Mouse (Mus musculus): Measurements from ENCODE around the gene Akt1s1.

Akt1s1 gene

DNA sequence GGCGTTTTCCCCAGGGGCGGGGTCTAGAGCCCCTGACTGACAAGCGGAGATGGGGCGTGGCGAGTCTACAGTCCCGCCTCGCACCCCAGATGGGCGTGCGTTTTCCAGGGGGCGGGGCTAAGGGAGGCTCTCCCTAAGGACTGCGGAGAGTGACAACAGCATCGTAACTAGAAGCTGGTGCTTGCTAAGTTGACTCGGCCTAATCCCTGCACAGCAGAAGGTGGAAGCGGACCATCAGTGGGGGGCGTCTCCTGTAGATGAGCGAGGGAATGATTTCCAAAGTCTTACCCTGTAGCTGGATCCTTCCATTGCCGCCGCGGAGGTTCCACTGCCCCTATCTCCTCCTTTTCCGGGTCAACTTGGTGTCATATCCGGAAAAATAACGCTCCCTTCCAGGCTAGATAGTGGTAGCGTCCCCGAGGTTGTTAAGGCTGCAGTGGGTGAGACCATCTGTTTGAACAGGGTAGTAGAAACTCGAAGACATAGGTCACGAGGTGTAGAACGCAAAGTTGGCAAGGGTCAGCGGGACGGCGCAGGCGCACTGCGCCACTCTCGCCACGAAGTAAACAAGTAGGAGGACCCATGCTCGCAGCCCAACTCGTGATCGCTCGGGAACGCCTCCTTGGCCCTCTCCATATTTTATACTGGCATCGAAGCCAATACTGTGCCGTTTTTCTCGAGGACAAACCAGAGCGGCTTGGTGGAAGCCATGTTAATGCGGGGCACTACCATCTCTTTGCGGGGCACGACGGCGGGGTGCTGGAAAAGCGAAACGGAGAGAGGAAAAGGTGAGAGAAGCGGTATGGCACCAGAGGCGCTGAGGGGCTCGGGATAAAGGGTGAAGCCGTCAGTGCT lies at the start of gene Akt1s1, which contains the start of gene Tbc1d17:
Gene Akt1s1 (plus strand): TSS at position 431 of the 855 bp plus-strand sequence.
Gene Tbc1d17 (minus strand): TSS at position 519 of the 855 bp plus-strand sequence.
- peak; percentile 98 for DNase-seq

DNA sequence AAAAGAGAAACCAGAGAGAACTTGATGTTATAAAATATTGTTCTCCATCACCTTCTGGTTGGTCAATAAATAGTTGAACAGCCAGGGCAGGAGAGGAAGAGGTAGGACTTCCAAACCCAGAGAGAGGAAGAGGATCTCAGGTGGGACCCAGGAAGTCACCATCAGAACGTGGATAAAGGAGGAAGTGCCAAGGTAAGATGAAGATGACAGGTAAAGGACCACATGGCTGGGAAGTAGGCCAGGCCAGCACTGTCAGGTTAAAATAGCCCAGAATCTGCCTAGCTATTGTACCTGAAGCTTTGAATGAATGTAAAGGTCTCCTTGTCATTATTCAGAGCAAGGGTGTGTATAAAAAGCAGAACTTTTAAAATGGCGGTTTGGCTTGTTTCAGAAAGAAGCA lies 39.9 kb upstream of the Akt1s1 start:
- DNase-seq = no peak

DNA sequence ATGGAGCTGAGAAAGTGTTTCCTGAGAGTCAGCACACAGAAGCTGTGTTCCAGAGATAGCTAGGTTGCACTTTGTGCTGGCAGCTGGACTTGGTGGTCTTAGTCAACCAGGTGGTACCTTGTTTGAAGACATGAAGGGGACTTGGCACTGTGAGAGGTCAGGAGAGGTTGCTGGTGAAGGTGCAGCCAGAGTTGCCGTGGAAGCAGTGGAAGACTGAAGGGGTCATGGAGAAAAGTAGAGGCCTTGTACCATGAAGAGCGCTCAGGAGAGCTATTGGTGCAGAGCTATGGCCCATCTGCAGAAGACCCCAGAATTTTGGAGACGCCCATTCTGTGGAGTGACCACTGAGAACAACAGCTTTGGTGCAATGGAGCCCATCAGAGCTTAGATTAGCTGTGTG lies 39.3 kb upstream of the Akt1s1 start:
- DNase-seq = peak; percentile 2

DNA sequence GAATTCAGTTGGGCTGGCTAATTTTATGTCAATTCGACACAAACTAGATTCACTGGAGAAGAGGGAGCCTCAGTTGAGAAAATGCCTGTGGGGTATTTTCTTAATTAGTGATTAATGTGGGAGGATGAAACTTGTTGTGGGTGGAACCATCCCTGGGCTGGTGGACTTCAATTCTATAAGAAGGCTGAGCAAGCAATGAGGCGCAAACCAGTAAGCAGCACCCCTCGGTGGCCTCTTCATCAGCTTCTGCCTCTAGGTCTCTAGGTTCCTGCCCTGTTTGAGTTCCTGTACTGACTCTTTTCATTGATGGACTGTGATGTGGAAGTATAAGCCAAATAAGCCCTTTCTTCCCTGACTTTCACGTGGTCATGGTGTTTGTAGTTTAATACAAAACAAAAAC lies 38.4 kb upstream of the Akt1s1 start:
- DNase-seq = peak; percentile 2

DNA sequence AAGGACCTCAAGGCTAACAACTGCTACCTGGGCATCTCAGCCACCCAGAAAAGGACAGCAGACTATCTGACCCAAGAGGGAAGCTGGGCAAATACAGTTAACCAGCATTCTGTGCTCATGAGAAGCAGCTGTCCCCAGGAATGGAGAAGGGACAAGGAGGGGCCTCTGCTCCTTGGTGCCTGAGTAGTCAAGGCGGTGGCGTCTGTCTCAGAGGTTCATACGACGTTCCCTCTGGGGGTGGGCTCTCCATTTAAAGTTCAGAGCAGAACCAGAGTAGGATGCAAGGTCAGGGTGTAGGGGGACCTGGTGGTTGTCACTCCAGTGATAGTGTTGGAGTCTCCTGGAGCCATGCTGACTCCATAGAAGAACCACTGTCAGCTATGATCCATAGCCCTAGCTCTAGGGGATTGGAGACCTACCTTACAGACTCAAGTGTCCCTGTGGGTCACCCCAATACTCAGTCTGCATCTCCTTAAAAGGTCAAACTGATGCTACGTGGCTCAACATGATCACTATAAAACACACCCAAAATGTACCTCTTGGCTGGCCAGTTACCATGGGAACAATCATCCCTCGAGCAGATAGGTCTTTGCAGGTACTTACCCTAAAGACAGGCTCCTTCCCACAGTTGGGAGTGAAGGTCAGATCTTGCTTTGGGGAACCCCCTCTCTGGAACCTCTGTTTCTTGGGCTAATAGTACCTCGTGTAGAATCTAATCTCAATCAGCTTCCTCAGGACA lies 37.8 kb upstream of the Akt1s1 start:
- DNase-seq = peak; percentile 3

DNA sequence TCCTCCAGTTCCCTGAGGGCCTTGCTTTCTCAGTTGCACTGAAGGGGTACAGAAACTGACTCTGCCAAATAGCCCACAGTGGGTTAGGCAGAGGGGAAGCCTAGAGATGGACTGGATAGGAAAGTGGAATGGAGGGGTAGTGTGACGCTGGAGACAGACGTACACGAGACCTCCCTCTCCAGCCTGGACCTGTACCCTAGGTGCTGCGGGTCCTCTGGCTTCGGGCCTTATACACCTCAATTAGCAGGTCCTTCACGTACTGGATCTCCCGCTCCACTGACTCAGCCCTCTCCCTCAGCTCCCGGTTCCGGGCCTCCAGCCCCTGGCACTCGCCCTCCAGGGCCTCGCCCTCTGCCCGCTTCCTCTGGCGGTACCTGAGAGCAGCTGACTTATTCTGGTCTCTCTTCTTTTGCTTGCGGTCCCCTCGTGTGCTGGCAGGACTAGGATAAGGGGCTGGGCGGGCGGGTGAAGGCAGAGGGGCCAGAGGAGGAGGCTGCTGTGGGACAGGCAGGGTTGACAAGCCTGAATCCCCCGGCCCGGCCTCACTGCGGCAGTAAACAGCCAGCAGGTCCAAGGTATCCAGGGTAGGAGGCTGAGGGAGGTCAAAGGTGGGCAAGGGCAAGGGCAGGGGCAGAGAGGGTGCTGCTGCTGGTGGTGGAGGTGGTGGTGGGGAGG lies 36.0 kb upstream of the Akt1s1 start:
- peak; percentile 8 for DNase-seq

DNA sequence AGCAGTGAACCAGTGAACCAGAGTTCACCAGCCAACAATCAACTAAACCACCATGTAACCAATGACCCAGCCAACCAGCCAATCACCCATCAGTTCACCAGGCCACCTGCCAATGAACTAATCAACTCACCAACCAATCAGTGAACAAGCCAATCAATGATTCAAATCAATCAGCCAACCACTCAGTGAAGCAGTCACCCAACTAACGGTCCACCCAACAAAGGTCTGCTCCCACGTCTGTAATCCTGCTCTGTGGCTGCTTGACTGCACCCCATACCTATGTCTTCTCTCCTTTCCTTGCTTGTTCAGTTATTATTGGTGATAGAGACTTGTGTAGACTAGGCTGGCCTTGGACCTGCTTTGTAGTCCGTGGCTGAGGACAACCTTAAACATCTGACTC lies 34.8 kb upstream of the Akt1s1 start:
- peak; percentile 2 for DNase-seq

DNA sequence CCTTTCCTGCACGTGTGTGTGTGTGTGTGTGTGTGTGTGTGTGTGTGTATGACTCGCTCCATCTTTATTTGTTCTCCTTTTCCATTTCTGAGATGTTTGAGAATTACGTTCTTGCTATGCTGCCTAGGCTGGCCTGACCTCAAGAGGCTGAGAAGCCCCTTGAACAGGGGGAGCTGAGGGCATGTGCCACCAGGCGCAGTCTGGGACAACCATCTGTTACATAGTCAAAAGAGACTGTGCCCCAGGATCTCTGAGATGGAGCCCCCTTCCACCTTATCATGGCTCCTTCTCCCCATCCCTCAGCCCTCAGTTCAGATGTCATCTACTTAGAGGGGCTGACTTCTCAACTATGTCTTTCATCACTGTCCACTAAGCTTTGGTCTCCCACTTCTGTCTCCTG lies 34.4 kb upstream of the Akt1s1 start:
- DNase-seq = peak; percentile 5

DNA sequence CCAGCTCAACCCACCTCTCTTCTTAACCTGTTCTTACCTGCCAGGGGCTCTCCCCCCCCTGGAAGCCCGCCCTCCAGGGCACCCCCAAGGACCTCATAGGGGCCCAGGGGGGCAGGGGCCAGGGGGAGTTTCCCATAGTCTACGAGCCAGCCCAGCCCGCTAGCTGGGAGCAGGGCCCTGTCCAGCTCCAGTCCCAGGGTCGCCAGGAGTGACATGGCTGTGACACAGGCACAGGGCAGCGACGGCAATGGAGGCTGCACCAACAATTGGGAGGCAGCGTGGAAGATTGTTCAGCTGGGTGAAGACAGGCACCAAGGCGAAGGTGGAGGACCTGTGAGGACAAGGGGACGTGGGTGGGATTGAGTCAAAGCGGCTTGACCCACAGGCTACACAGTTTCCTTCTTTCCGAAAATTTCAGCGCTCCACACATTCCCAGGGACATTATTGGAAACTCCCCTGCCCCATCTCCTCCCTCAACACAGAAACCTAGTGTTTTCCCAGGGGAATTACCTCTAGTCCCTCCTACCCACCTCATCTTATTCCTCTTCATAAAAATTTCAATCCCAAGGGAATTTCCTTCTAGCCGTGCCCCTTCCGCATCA lies 33.7 kb upstream of the Akt1s1 start:
- DNase-seq = peak; percentile 45

DNA sequence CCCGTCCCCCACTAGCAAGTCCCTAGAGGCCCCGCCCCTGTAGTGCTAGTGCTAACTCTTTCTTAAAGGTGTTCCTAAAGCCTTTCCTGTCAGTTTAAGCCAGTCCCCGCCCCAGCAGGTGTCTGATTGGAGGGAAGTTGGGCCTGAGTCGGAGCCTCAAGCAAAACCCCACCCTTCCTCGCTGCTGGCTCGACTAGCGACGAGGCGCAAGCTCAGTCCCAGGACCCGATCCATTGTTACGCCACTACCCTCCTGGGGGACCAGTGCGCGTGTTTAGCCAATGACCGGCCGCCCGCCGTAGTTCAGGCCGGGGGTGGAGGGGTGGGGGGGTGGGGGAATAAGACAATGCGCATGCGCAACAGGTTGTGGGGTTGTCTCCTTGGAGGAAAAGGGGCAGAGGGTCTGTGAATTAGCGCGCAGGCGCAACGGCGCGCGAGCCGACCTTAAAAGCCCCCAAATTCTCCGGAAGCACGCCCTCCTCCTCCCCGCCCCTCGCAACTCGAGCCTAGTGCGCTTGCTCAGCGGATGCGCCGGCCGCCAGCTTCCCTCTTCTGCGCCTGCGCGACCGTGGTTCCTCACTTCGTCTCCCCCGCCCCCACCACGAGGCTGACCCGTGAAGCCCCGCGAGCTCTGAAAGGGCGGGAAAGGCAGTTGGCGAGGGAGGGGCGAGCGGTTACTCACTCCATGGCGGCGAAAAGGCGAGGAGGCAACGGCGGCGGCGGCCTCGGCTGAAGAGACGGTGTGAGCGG lies 32.9 kb upstream of the Akt1s1 start, which contains the start of the genes Nup62 and Il4i1:
Gene Nup62 (plus strand): TSS at position 368 of the 749 bp plus-strand sequence.
Gene Il4i1 (plus strand): TSS at position 667 of the 749 bp plus-strand sequence.
- DNase-seq = peak; percentile 100

DNA sequence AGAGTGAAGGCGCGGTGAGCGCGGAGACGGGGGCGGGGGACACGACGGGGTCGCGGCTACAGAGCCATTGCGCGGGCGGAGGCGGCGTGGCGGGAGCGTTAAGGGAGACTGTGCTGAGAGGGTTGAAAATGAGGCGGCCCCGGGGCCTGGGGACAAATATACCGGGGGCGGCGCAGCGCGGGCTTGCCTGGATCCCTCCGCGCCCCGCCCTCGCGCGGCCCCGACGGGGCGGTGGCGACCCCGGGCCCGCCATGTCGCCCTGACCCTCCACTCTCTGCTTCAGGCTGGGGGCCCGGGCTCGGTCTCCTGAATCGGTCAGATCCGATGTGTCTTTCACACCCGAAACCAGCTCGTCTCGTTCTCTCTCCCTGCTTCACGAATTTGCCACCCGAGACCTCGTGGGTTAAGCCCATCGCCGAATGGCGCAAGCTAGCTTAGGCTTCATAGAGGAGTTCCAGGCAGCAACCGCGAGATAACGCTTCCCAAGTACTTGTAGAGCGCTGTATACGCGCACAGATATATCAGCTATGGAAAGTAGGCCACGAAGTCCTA lies 32.2 kb upstream of the Akt1s1 start, which contains the start of gene Atf5:
Gene Atf5 (minus strand): TSS at position 189 of the 552 bp plus-strand sequence.
- DNase-seq = no peak

DNA sequence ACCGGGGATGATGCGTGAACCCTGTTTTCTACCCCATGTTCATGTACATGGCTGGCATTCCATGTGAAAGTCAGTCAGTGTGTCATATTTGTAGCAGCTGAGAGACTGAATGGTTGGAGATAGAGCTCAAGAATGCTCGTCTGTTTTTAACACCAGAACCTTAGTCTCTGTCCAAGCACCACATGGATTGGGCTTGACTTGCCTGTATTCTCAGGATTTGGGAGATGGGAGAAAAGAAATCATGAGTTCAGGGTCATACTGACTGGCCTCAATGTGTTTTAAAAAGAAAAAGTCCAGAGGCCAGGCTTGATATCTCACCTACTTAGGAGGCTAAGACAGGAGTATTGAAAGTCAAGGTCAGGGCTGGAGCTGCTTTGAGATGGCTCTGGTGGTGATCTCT lies 31.4 kb upstream of the Akt1s1 start:
- DNase-seq = no peak

DNA sequence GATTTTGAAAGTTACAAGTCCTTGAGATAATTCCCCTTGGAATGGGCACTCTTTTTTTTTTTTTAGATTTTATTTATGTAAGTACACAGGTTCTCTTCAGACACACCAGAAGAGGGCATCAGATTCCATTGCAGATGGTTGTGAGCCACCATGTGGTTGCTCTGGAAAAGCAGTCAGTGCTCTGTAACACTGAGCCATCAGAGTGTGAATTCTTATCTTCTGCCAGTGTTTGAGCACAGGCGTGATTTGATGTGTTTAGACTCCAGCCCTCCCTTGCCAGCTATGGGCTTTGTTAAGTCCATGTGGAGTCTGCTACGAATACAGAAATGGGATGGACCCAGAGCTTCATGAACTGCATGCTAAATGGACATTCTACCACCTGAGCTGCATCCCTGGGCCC lies 30.6 kb upstream of the Akt1s1 start:
- peak; percentile 4 for DNase-seq

DNA sequence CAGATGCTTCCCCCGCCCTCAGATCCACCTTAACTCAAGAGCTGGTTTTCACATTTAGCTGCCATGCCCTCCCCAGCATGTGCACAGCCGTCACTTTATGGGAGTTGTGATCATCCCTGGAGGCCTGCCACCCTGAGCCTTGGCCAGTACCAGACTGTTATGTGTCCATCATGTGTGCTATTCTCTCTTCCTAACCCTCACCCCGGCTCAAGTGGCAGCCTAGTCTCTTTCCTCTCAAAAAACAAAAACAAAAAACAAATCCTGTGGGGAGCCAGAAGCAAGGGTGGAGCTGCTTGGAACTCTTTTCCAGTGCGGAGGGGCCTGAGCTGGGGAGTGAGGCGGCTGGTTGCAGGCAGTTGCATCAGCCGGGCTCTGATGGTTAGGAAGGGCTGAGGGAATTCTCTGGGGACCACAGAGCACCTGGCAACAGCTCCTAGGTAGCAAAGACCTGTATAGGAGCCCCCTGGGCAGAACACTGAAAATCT lies 30.0 kb upstream of the Akt1s1 start:
- peak; percentile 61 for DNase-seq

DNA sequence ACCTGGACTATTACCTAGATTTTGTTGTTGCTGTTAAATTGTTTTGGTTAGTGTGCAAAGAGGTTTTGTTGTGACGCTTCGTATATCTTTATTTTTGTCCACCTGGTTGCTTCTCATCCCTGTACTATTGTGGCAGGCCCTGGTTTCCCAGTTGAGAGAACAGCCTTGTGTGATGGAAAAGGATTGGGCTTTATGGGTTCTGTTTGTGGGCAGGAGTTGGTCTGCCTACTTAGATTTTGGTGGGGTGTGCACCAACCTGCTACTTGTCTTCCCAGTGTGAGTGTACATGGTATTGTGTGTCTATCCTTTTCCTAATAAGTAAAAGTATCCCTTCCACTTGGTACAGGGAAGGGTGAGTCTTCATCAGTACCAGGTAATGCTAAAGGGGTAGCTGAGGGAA lies 29.4 kb upstream of the Akt1s1 start:
- DNase-seq = no peak

DNA sequence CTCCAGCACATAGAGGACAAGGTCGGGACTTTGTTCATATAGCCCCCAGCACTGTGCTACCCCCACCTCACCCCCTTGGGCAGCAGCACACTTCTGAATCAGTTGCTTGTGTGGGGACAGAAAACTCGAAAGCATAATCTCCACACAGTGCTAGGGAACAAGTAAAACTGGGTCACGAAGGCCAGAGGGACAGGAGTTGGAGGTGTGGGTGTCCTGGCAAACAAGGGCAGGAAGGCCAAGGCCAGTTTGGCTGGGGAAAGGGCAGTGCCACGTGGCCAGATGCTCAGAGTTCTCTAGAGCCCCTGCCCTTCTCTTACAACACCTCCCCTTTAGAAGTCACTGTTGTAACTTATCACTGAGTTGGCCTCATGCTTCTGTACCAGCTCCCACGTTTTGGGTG lies 28.9 kb upstream of the Akt1s1 start:
- DNase-seq = peak; percentile 10

DNA sequence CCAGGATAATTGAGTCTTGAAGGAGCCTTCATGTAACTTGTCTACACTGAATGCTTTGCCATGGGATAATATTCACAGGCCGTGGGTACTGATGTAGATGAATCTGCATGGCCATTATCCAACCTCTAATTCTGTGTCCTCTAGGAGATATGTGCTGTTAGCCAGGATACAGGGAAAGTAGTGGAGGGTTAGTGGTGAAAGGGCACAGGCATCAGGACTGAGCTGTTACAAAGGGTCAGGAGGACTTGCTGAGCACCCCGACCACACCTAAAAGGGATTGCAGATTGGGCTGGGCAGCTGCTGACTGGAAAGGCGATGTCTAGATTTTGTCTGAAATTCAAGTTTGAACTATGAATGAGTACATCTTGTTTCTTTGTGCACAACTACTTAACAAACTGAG lies 28.3 kb upstream of the Akt1s1 start:
- DNase-seq = peak; percentile 1

DNA sequence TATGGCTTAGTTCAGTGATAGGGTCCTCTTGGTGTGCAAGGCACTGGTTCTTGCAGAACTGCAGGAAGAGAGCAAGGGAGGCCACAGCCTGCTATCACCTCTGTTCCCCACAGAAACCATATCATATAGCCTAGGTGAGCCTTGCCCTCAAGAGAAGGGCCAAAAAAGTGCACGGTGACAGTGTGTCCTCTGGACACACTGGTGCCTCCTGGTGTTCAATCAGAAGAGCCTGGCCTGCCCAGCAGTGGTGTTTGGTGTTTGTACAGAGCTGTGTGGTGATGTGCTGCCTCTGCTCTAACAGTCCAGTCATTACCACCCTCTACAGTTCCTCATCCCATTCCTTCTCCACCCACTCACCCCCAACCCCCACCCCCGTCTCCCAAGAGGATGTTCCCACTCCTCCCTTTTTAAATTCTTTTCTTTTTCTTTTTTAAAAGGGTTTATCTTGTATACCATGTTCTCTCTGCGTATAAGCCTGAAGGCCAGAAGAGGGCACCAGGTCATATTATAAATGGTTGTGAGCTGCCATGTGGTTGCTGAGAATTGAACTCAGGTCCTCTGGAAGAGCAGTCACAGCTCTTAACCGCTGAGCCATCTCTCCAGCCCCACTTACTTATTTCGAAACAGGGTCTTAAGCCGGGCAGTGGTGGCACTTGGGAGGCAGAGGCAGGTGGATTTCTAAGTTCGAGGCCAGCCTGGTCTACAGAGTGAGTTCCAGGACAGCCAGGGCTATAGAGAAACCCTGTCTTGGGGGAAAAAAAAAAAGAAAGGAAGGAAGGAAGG lies 26.9 kb upstream of the Akt1s1 start:
- peak; percentile 4 for DNase-seq

DNA sequence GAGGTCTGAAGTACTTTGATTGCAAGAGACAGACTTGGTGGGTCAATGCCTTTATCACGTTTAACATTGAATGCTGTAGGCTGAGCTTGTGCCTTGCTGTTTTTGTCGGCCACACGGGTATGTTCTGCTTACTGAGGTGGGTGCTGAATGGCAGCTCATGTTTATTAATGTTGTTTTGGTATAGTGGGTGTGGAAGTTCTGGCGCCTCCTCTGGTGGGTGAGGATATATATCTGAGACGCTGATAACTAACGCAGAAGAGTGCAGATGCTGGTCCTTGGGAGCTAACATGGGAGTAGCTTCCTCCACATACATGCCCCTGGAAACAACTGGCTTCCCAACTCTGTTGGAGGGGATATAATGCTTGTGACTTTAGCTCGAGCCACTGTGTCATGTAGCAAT lies 25.4 kb upstream of the Akt1s1 start:
- peak; percentile 9 for DNase-seq

DNA sequence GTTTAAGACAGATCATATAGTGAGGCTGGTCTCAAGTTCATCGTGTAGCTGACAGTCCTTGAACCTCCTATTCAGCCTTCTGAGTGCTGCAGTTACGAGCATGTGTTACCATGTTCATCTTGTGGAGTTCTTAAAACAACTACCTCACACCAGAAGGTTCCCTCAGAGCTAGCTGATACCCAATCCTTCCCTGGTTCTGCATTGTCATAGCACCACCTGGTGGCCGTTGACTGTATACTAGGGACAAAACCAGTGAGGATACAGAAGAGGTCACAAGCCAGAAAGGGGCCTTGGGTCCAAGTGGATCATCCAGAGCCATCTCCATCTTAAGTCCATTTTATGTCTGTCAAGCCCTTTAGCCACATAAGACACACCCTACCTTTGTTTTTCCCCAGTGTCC lies 23.9 kb upstream of the Akt1s1 start:
- DNase-seq = peak; percentile 88

DNA sequence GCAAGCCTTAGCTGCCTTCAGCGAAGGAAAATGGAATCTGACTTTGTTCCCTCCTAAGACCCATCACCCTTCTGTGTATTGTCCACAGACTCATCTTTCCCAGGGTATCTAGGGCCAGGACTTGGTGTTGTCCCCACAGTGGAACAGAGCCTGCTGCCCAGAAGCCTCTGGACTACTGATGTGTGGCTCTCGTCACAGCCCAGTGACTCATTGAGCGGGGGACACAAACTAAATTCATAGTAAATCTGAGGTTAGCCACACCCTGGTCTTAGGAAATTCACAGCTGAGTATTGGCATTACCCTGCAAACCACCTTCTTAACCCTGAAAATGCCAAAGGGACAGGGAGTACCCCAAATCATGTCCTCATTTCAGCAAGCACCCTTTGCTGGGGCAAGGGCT lies 22.0 kb upstream of the Akt1s1 start:
- no peak for DNase-seq

Data from kidney, postnatal 10 days (tissue).